Mouse (Mus musculus) macrophage (primary cell): ENCODE data around the gene Ppp1r16b. TPM values are rescaled to one million over a fixed set of nuclear protein-coding genes. Genes with fewer than 3 reads are reported as not detected.
A peak's percentile ranks its signal among the peaks of the same experiment; 100 is the strongest.

Source experiments
- H3K27ac ChIP-seq: fragments of 350-480 bp; formaldehyde crosslinking; 2 replicates; pipeline ENCODE4 v1.9.0; 2021
- H3K36me3 ChIP-seq: fragments of 350-480 bp; formaldehyde crosslinking; 2 replicates; pipeline ENCODE4 v1.9.0; 2021; ENCODE audit errors: inconsistent target
- H3K4me3 ChIP-seq: fragments of 350-480 bp; formaldehyde crosslinking; 2 replicates; pipeline ENCODE4 v1.9.0; 2021; ENCODE audit errors: inconsistent target
- H3K79me2 ChIP-seq: fragments of 350-480 bp; formaldehyde crosslinking; 2 replicates; pipeline ENCODE4 v1.9.0; 2021; ENCODE audit errors: inconsistent target
- WGBS: methylation state at CpG from one replicate; pipeline ENCODE4 v1.1.7; 2026; ENCODE audit warnings: inconsistent platforms; ENCODE audit not compliant: missing documents; 5-methylcytosine and 5-hydroxymethylcytosine counted together
- polyA plus RNA-seq: library from polyadenylated mRNA; stranded (reverse); fragments of 250-400 nt; gene quantifications from 3 replicates; pipeline ENCODE4 v1.2.4, GENCODE M21; 2018; ENCODE audit warnings: inconsistent platforms

Ppp1r16b gene
- polyA plus RNA-seq, 1 experiment from 2014 or later, result 0.04 TPM

- H3K36me3 ChIP-seq, result no peaks in the 10 kb centered on the region
- H3K4me3 ChIP-seq, result peak overlapping the region; percentile 52
- H3K79me2 ChIP-seq, result peaks cover 54% of the 10 kb centered on the region
- H3K27ac ChIP-seq, result no peak overlapping the region
- 19% methylated on average over 5 of the region's 5 CpGs for WGBS
These were observed 103.6 kb downstream of the Ppp1r16b start for GRCm38 (mm10) chr2:158768771-158769170.

- H3K27ac ChIP-seq, result no peak overlapping the region
- H3K36me3 ChIP-seq, result no peaks in the 10 kb centered on the region
- H3K79me2 ChIP-seq, result peaks cover 69% of the 10 kb centered on the region
- no peak overlapping the region for H3K4me3 ChIP-seq
- 87% methylated on average over 13 of the region's 13 CpGs for WGBS
These were observed 105.0 kb downstream of the Ppp1r16b start for GRCm38 (mm10) chr2:158770126-158770757.

- WGBS, result 95% methylated on average over 11 of the region's 11 CpGs
- Histone ChIP-seq H3K4me3 (no peak overlapping the region), H3K27ac (no peak overlapping the region), H3K79me2 (peaks cover 79% of the 10 kb centered on the region), H3K36me3 (no peaks in the 10 kb centered on the region)
These were observed 106.0 kb downstream of the Ppp1r16b start for GRCm38 (mm10) chr2:158771066-158771763.

- no peak overlapping the region for H3K27ac ChIP-seq
- WGBS, result 47% methylated on average over 13 of the region's 13 CpGs
- peaks cover 92% of the 10 kb centered on the region for H3K79me2 ChIP-seq
- H3K36me3 ChIP-seq, result no peaks in the 10 kb centered on the region
- H3K4me3 ChIP-seq, result no peak overlapping the region
These were observed 107.6 kb downstream of the Ppp1r16b start for GRCm38 (mm10) chr2:158772808-158773207.

GRCm38 (mm10) chr2:158774886-158775285 is 109.7 kb downstream of the Ppp1r16b start:
- no peaks in the 10 kb centered on the region for H3K36me3 ChIP-seq
- H3K27ac ChIP-seq, result no peak overlapping the region
- no peak overlapping the region for H3K4me3 ChIP-seq
- H3K79me2 ChIP-seq, result peaks cover 83% of the 10 kb centered on the region
- WGBS, result 61% methylated on average over 8 of the region's 8 CpGs

GRCm38 (mm10) chr2:158776716-158777115 is 111.5 kb downstream of the Ppp1r16b start:
- Histone ChIP-seq H3K79me2 (peaks cover 64% of the 10 kb centered on the region), H3K36me3 (no peaks in the 10 kb centered on the region), H3K27ac (no peak overlapping the region), H3K4me3 (no peak overlapping the region)
- WGBS, result 96% methylated on average over 4 of the region's 4 CpGs

GRCm38 (mm10) chr2:158777490-158777889 is 112.3 kb downstream of the Ppp1r16b start:
- Histone ChIP-seq H3K79me2 (peaks cover 57% of the 10 kb centered on the region), H3K4me3 (no peak overlapping the region), H3K27ac (no peak overlapping the region), H3K36me3 (no peaks in the 10 kb centered on the region)
- 85% methylated on average over 6 of the region's 6 CpGs for WGBS

- Histone ChIP-seq H3K36me3 (no peaks in the 10 kb centered on the region), H3K4me3 (no peak overlapping the region)
- 93% methylated on average over 7 of the region's 7 CpGs for WGBS
These were observed 113.2 kb downstream of the Ppp1r16b start for GRCm38 (mm10) chr2:158778349-158778748.

GRCm38 (mm10) chr2:158781126-158781525 is 115.9 kb downstream of the Ppp1r16b start:
- Histone ChIP-seq H3K27ac (no peak overlapping the region), H3K4me3 (no peak overlapping the region), H3K79me2 (peaks cover 20% of the 10 kb centered on the region), H3K36me3 (no peaks in the 10 kb centered on the region)
- WGBS, result 94% methylated on average over 7 of the region's 7 CpGs

More at GRCm38 (mm10) chr2:158778349-158778748, 113.2 kb downstream of the Ppp1r16b start:
- Histone ChIP-seq H3K79me2 (peaks cover 48% of the 10 kb centered on the region), H3K27ac (no peak overlapping the region)

GRCm38 (mm10) chr2:158786927-158787795 is 122.0 kb downstream of the Ppp1r16b start:
- Histone ChIP-seq H3K27ac (no peak overlapping the region), H3K4me3 (no peak overlapping the region), H3K79me2 (no peaks in the 10 kb centered on the region), H3K36me3 (no peaks in the 10 kb centered on the region)
- WGBS, result 96% methylated on average over 14 of the region's 14 CpGs

- Histone ChIP-seq H3K36me3 (no peaks in the 10 kb centered on the region), H3K27ac (peak within 1 kb of the TSS; percentile 35), H3K79me2 (peaks cover 44% of the 10 kb centered on the region), H3K4me3 (peak within 1 kb of the TSS; percentile 81)
- WGBS, result 0% methylated on average over 23 of the region's 33 CpGs
These were observed 129.4 kb downstream of the Ppp1r16b start, which contains the start of gene Dhx35 for GRCm38 (mm10) chr2:158794494-158795004. Dhx35 (plus strand) TSS chr2:158794807.

GRCm38 (mm10) chr2:158795043-158795442 is 129.8 kb downstream of the Ppp1r16b start:
- peak overlapping the region; percentile 81 for H3K4me3 ChIP-seq
- H3K79me2 ChIP-seq, result peaks cover 46% of the 10 kb centered on the region
- peak overlapping the region; percentile 35 for H3K27ac ChIP-seq
- WGBS, result 26% methylated on average over 15 of the region's 15 CpGs
- H3K36me3 ChIP-seq, result no peaks in the 10 kb centered on the region

GRCm38 (mm10) chr2:158795875-158796274 is 130.7 kb downstream of the Ppp1r16b start:
- 82% methylated on average over 2 of the region's 2 CpGs for WGBS
- no peak overlapping the region for H3K4me3 ChIP-seq

GRCm38 (mm10) chr2:158799328-158799727 is 134.1 kb downstream of the Ppp1r16b start:
- H3K36me3 ChIP-seq, result peaks cover 20% of the 10 kb centered on the region
- peaks cover 51% of the 10 kb centered on the region for H3K79me2 ChIP-seq
- WGBS, result 85% methylated on average over 4 of the region's 4 CpGs

More at GRCm38 (mm10) chr2:158795875-158796274, 130.7 kb downstream of the Ppp1r16b start:
- peaks cover 51% of the 10 kb centered on the region for H3K79me2 ChIP-seq
- H3K27ac ChIP-seq, result no peak overlapping the region
- no peaks in the 10 kb centered on the region for H3K36me3 ChIP-seq

More at GRCm38 (mm10) chr2:158799328-158799727, 134.1 kb downstream of the Ppp1r16b start:
- Histone ChIP-seq H3K4me3 (no peak overlapping the region), H3K27ac (no peak overlapping the region)
